Mouse (Mus musculus): ENCODE measurements at regions not wholly inside any gene's neighbourhood (a gene's known extent, or its start where the extent isn't known, plus 50 kb on each side); places are given as distances from the start of the nearest gene placed in this dataset.

DNA sequence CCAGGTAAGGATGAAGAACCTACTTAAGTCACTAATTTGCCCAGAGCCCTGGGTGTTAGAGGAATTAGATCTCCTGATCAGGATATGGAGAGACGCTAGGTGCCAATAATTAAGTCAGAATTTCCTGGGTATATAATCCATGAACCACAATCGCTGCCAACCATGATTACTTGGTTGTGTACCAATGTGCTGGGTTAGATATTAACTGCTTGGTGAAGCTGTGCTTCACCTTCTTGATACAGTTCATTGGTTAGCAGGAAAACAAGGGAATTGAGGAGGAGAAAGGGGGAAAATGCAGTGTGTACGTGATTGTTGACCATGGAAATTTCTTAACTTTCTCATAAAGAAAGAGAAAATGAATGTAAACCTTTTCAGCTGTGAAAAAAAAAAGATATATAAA lies 961.7 kb upstream of the Slc39a10 start:
- DNase-seq (ENCODE audit: extremely low spot score in 1 of 2, low spot score in 2 of 2): no peak
- no peak overlapping the region for H3K4me3 ChIP-seq
- no peak for TF ChIP-seq CTCF (IDR thresholded peaks at IDR 0.05)
- intact Hi-C loops (cut with DNase I): no loop called here
- H3K27ac ChIP-seq: no peak overlapping the region

- H3K4me3 ChIP-seq: peak overlapping the region; percentile 13
- no peak for TF ChIP-seq CTCF (IDR thresholded peaks at IDR 0.05)
- no peak for DNase-seq (ENCODE audit: extremely low spot score in 1 of 2, low spot score in 2 of 2)
- intact Hi-C loops (cut with DNase I): no loop called here
- no peak overlapping the region for H3K27ac ChIP-seq
Observed at GRCm38 (mm10) chr1:47853911-47854310, 961.3 kb upstream of the Slc39a10 start.

GRCm38 (mm10) chr1:47840811-47841210 lies 948.2 kb upstream of the Slc39a10 start:
- intact Hi-C loops (cut with DNase I): no loop called here
- no peak for TF ChIP-seq CTCF (IDR thresholded peaks at IDR 0.05)
- Histone ChIP-seq H3K4me3 (no peak overlapping the region), H3K27ac (no peak overlapping the region)
- no peak for DNase-seq (ENCODE audit: extremely low spot score in 1 of 2, low spot score in 2 of 2)

DNA sequence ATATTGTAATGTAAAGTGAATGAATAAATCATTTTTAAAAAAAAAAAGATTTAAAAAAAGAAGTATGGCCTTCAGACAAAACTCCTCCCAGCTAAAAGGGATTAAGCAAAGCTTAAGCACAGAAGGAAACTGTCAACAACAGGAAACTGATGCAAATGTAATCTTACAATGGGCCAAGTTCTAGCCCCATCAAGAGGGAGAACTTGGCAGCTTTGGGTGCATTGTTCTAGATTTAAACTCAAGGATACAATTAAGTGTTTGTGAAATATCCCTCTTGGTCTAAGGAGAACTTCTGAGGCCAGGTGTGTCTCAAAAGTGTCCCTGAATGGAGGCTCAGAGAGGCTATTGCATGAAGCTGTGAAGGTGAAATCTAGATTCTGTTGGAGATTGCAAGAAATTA lies 941.4 kb upstream of the Slc39a10 start:
- DNase-seq (ENCODE audit: extremely low spot score in 1 of 2, low spot score in 2 of 2): no peak
- no peak for TF ChIP-seq CTCF (IDR thresholded peaks at IDR 0.05)
- Histone ChIP-seq H3K27ac (no peak overlapping the region), H3K4me3 (no peak overlapping the region)
- intact Hi-C loops (cut with DNase I): no loop called here

DNA sequence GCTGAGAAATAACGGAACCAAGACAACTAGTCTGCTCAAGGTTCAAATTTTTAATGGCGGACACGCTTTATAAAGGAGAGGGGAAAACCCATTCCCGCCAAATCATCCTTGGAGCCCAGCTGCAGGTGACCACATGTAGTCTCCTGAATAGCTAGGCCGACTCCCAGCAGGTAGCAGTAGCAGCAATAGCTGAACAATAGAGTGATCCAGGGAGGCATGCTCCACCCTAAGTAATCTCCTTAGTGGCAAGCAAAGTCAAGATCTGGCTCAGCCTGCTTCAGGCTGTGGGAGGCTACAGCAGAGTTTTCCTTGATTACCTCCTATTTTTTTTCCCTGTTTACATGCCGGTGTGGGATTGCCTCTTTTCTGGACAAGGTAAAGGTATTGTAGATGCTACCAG lies 934.6 kb upstream of the Slc39a10 start:
- Histone ChIP-seq H3K4me3 (no peak overlapping the region), H3K27ac (no peak overlapping the region)
- no peak for TF ChIP-seq CTCF (IDR thresholded peaks at IDR 0.05)
- DNase-seq (ENCODE audit: extremely low spot score in 1 of 2, low spot score in 2 of 2): no peak
- intact Hi-C loops (cut with DNase I): no loop called here

GRCm38 (mm10) chr1:47809508-47809907 lies 916.9 kb upstream of the Slc39a10 start:
- peak; percentile 75 for TF ChIP-seq CTCF (IDR thresholded peaks at IDR 0.05)
- intact Hi-C loops (cut with DNase I): no loop called here
- DNase-seq (ENCODE audit: extremely low spot score in 1 of 2, low spot score in 2 of 2): peak in 1 of 2 experiments; percentile 9
- Histone ChIP-seq H3K27ac (no peak overlapping the region), H3K4me3 (no peak overlapping the region)

GRCm38 (mm10) chr1:47794763-47795162 lies 902.1 kb upstream of the Slc39a10 start:
- intact Hi-C loops (cut with DNase I): no loop called here
- TF ChIP-seq CTCF (IDR thresholded peaks at IDR 0.05): no peak
- no peak overlapping the region for H3K27ac ChIP-seq
- H3K4me3 ChIP-seq: no peak overlapping the region
- no peak for DNase-seq (ENCODE audit: extremely low spot score in 1 of 2, low spot score in 2 of 2)

Data from left cerebral cortex, adult 2 months (tissue).